Mouse (Mus musculus): ENCODE measurements around the gene Aes. TPM values are rescaled to one million over a fixed set of nuclear protein-coding genes. Genes with fewer than 3 reads are reported as not detected.

Aes gene
- polyA plus RNA-seq, 2 experiments: 393 to 472 TPM

- 0 out of 2 replicates have a peak, but pooled peaks have one; percentile 66 for TF ChIP-seq POLR2A (IDR thresholded peaks at IDR 0.05; ENCODE audit: borderline replicate concordance, extremely low read depth, insufficient read depth, insufficient read length)
- Histone ChIP-seq H3K4me2 (replicated peaks; ENCODE audit: low read depth, low read length, severe bottlenecking) (peak overlapping the region; percentile 94), H3K9ac (ENCODE audit: low read depth, low read length, severe bottlenecking) (peak overlapping the region; percentile 90), H3K27ac (replicated peaks; ENCODE audit: low read depth, low read length) (peak overlapping the region; percentile 76), H3K27me3 (ENCODE audit: control insufficient read depth, insufficient read depth, low read length) (no peaks in the 10 kb centered on the region), H3K36me3 (ENCODE audit: control insufficient read depth, insufficient read depth, low read length) (peaks cover 9% of the 10 kb centered on the region; the same call in 1 of the 2 replicates), H3K9me3 (ENCODE audit: control insufficient read depth, low read length) (no peaks in the 10 kb centered on the region), H3K4me1 (ENCODE audit: control insufficient read depth, insufficient read depth, low read length) (peaks cover 17% of the 10 kb centered on the region), H3K4me3 (replicated peaks; ENCODE audit: low read length) (peak overlapping the region; percentile 93)
- ATAC-seq (ENCODE audit: low FRiP score, low read depth): peak; percentile 24
- DNase-seq (ENCODE audit: low spot score): no peak
- 0% methylated on average over 54 of the region's 93 CpGs for WGBS
These were observed 14.8 kb upstream of the Aes start for GRCm38 (mm10) chr10:81544296-81545160.

GRCm38 (mm10) chr10:81545161-81545747, 14.0 kb upstream of the Aes start, which contains the start of gene Gna11:
TSS of gene Gna11 (minus strand) at chr10:81545190.
- 2% methylated on average over 47 of the region's 59 CpGs for WGBS
- 0 out of 2 replicates have a peak, but pooled peaks cover 2% of the 10 kb centered on the region for H3K36me3 ChIP-seq (ENCODE audit: control insufficient read depth, insufficient read depth, low read length)
- H3K27ac ChIP-seq (replicated peaks; ENCODE audit: low read depth, low read length): peak within 1 kb of the TSS; percentile 76
- H3K9ac ChIP-seq (ENCODE audit: low read depth, low read length, severe bottlenecking): peak within 1 kb of the TSS; percentile 90
- H3K27me3 ChIP-seq (ENCODE audit: control insufficient read depth, insufficient read depth, low read length): no peaks in the 10 kb centered on the region
- DNase-seq (ENCODE audit: low spot score) (peak; percentile 98), ATAC-seq (ENCODE audit: low FRiP score, low read depth) (peak; percentile 97)
- TF ChIP-seq POLR2A (IDR thresholded peaks at IDR 0.05; ENCODE audit: borderline replicate concordance, extremely low read depth, insufficient read depth, insufficient read length): 0 out of 2 replicates have a peak, but pooled peaks have one; percentile 30
- H3K4me3 ChIP-seq (replicated peaks; ENCODE audit: low read length): peak within 1 kb of the TSS; percentile 93
- peak within 1 kb of the TSS; percentile 94 for H3K4me2 ChIP-seq (replicated peaks; ENCODE audit: low read depth, low read length, severe bottlenecking)
- peaks cover 17% of the 10 kb centered on the region for H3K4me1 ChIP-seq (ENCODE audit: control insufficient read depth, insufficient read depth, low read length)
- H3K9me3 ChIP-seq (ENCODE audit: control insufficient read depth, low read length): no peaks in the 10 kb centered on the region

- WGBS: 81% methylated on average over 5 of the region's 5 CpGs
- Histone ChIP-seq H3K9me3 (ENCODE audit: control insufficient read depth, low read length) (no peaks in the 10 kb centered on the region), H3K9ac (ENCODE audit: low read depth, low read length, severe bottlenecking) (no peak overlapping the region), H3K4me2 (replicated peaks; ENCODE audit: low read depth, low read length, severe bottlenecking) (no peak overlapping the region), H3K4me1 (ENCODE audit: control insufficient read depth, insufficient read depth, low read length) (peaks cover 19% of the 10 kb centered on the region), H3K4me3 (replicated peaks; ENCODE audit: low read length) (no peak overlapping the region), H3K36me3 (ENCODE audit: control insufficient read depth, insufficient read depth, low read length) (no peaks in the 10 kb centered on the region), H3K27ac (replicated peaks; ENCODE audit: low read depth, low read length) (no peak overlapping the region), H3K27me3 (ENCODE audit: control insufficient read depth, insufficient read depth, low read length) (no peaks in the 10 kb centered on the region)
- no peak for ATAC-seq (ENCODE audit: low FRiP score, low read depth)
- no peak for TF ChIP-seq POLR2A (IDR thresholded peaks at IDR 0.05; ENCODE audit: borderline replicate concordance, extremely low read depth, insufficient read depth, insufficient read length)
- no peak for DNase-seq (ENCODE audit: low spot score)
These were observed 13.0 kb upstream of the Aes start for GRCm38 (mm10) chr10:81546332-81546731.

GRCm38 (mm10) chr10:81546788-81547571, 12.3 kb upstream of the Aes start:
- no peak overlapping the region for H3K4me3 ChIP-seq (replicated peaks; ENCODE audit: low read length)

GRCm38 (mm10) chr10:81548944-81549343, 10.3 kb upstream of the Aes start:
- no peaks in the 10 kb centered on the region for H3K9me3 ChIP-seq (ENCODE audit: control insufficient read depth, low read length)
- no peaks in the 10 kb centered on the region for H3K36me3 ChIP-seq (ENCODE audit: control insufficient read depth, insufficient read depth, low read length)
- no peak overlapping the region for H3K4me2 ChIP-seq (replicated peaks; ENCODE audit: low read depth, low read length, severe bottlenecking)
- no peak for TF ChIP-seq POLR2A (IDR thresholded peaks at IDR 0.05; ENCODE audit: borderline replicate concordance, extremely low read depth, insufficient read depth, insufficient read length)
- H3K4me1 ChIP-seq (ENCODE audit: control insufficient read depth, insufficient read depth, low read length): peaks cover 10% of the 10 kb centered on the region
- no peak overlapping the region for H3K4me3 ChIP-seq (replicated peaks; ENCODE audit: low read length)
- WGBS: 66% methylated on average over 5 of the region's 5 CpGs
- no peak overlapping the region; the same call in 1 of the 2 replicates for H3K9ac ChIP-seq (ENCODE audit: low read depth, low read length, severe bottlenecking)
- no peak for ATAC-seq (ENCODE audit: low FRiP score, low read depth)
- DNase-seq (ENCODE audit: low spot score): no peak
- H3K27me3 ChIP-seq (ENCODE audit: control insufficient read depth, insufficient read depth, low read length): no peaks in the 10 kb centered on the region
- no peak overlapping the region for H3K27ac ChIP-seq (replicated peaks; ENCODE audit: low read depth, low read length)

More at GRCm38 (mm10) chr10:81546788-81547571, 12.3 kb upstream of the Aes start:
- Histone ChIP-seq H3K27me3 (ENCODE audit: control insufficient read depth, insufficient read depth, low read length) (no peaks in the 10 kb centered on the region), H3K4me2 (replicated peaks; ENCODE audit: low read depth, low read length, severe bottlenecking) (no peak overlapping the region), H3K9me3 (ENCODE audit: control insufficient read depth, low read length) (no peaks in the 10 kb centered on the region), H3K27ac (replicated peaks; ENCODE audit: low read depth, low read length) (no peak overlapping the region), H3K9ac (ENCODE audit: low read depth, low read length, severe bottlenecking) (no peak overlapping the region), H3K36me3 (ENCODE audit: control insufficient read depth, insufficient read depth, low read length) (no peaks in the 10 kb centered on the region), H3K4me1 (ENCODE audit: control insufficient read depth, insufficient read depth, low read length) (peaks cover 25% of the 10 kb centered on the region)
- DNase-seq (ENCODE audit: low spot score): no peak
- no peak for TF ChIP-seq POLR2A (IDR thresholded peaks at IDR 0.05; ENCODE audit: borderline replicate concordance, extremely low read depth, insufficient read depth, insufficient read length)
- ATAC-seq (ENCODE audit: low FRiP score, low read depth): no peak
- WGBS: 94% methylated on average over 13 of the region's 13 CpGs

All from limb, embryonic 14.5 days (tissue).